Mouse (Mus musculus): Measurements from ENCODE around the gene Slc39a13. TPM values are rescaled to one million over a fixed set of nuclear protein-coding genes. Genes with fewer than 3 reads are reported as not detected.
A peak's percentile ranks its signal among the peaks of the same experiment; 100 is the strongest.

Slc39a13 gene
- polyA plus RNA-seq, 1 experiment from 2014 or later = 15.1 TPM

GRCm38 (mm10) chr2:91090208-91090607 is 20.0 kb upstream of the Slc39a13 start:
- no peak for DNase-seq (ENCODE audit: low spot score)

GRCm38 (mm10) chr2:91088987-91089386 is 18.8 kb upstream of the Slc39a13 start:
- no peak for DNase-seq (ENCODE audit: low spot score)

- no peak for DNase-seq (ENCODE audit: low spot score)
These were observed 17.2 kb upstream of the Slc39a13 start for GRCm38 (mm10) chr2:91087453-91087852.

GRCm38 (mm10) chr2:91086392-91087237 is 16.4 kb upstream of the Slc39a13 start:
- DNase-seq (ENCODE audit: low spot score) = no peak

GRCm38 (mm10) chr2:91085494-91086391 is 15.5 kb upstream of the Slc39a13 start:
- no peak for DNase-seq (ENCODE audit: low spot score)

GRCm38 (mm10) chr2:91084179-91084820 is 14.1 kb upstream of the Slc39a13 start:
- DNase-seq (ENCODE audit: low spot score) = no peak

GRCm38 (mm10) chr2:91083366-91083940 is 13.2 kb upstream of the Slc39a13 start:
- no peak for DNase-seq (ENCODE audit: low spot score)

- peak; percentile 70 for DNase-seq (ENCODE audit: low spot score)
These were observed 12.6 kb upstream of the Slc39a13 start for GRCm38 (mm10) chr2:91082844-91083243.

- no peak for DNase-seq (ENCODE audit: low spot score)
These were observed 11.8 kb upstream of the Slc39a13 start, which contains the start of gene Spi1 for GRCm38 (mm10) chr2:91081775-91082695. Spi1 (plus strand) TSS chr2:91082390.

GRCm38 (mm10) chr2:91080784-91081513 is 10.7 kb upstream of the Slc39a13 start:
- DNase-seq (ENCODE audit: low spot score) = no peak

GRCm38 (mm10) chr2:91079026-91079384 is 8.8 kb upstream of the Slc39a13 start:
- peak; percentile 9 for DNase-seq (ENCODE audit: low spot score)

- DNase-seq (ENCODE audit: low spot score) = peak; percentile 42
These were observed 8.3 kb upstream of the Slc39a13 start for GRCm38 (mm10) chr2:91078314-91079025.

GRCm38 (mm10) chr2:91077957-91078313 is 7.7 kb upstream of the Slc39a13 start:
- no peak for DNase-seq (ENCODE audit: low spot score)

GRCm38 (mm10) chr2:91072092-91072491 is 1.9 kb upstream of the Slc39a13 start:
- no peak for DNase-seq (ENCODE audit: low spot score)

- DNase-seq (ENCODE audit: low spot score) = no peak
These were observed 842 bp upstream of the Slc39a13 start for GRCm38 (mm10) chr2:91071059-91071458.

GRCm38 (mm10) chr2:91069306-91070000 is 764 bp downstream of the Slc39a13 start:
- DNase-seq (ENCODE audit: low spot score) = no peak

GRCm38 (mm10) chr2:91068872-91069165 is 1.4 kb downstream of the Slc39a13 start:
- DNase-seq (ENCODE audit: low spot score) = no peak

- DNase-seq (ENCODE audit: low spot score) = no peak
These were observed 1.9 kb downstream of the Slc39a13 start for GRCm38 (mm10) chr2:91068162-91068871.
